Mouse (Mus musculus) lung, embryonic 14.5 days (tissue): ENCODE data around the gene Csrnp3. TPM values are rescaled to one million over a fixed set of nuclear protein-coding genes. Genes with fewer than 3 reads are reported as not detected.

Experiments
- ATAC-seq: fragments of 200-750 bp; cut with Nextera tagmentation; 2 replicates; pipeline ENCODE4 v1.8.0; 2017; ENCODE audit warnings: mild to moderate bottlenecking, moderate TSS enrichment, moderate library complexity; ENCODE audit not compliant: insufficient read depth
- DNase-seq: peaks from one replicate; pipeline ENCODE4 v3.0.0-alpha.2; 2015
- H3K27ac ChIP-seq: fragments of 300-500 bp; sonication (generic); 2 replicates; pipeline ENCODE4 v1.5.1; 2014; ENCODE audit warnings: low read depth, mild to moderate bottlenecking, moderate library complexity
- H3K27me3 ChIP-seq: fragments of 300-500 bp; sonication (generic); 2 replicates; pipeline ENCODE4 v1.6.1; 2014; ENCODE audit warnings: low read length, control low read depth; ENCODE audit not compliant: insufficient read depth
- H3K36me3 ChIP-seq: fragments of 300-500 bp; sonication (generic); 2 replicates; pipeline ENCODE4 v1.6.1; 2014; ENCODE audit warnings: control low read depth; ENCODE audit not compliant: insufficient read depth
- H3K4me1 ChIP-seq: fragments of 300-500 bp; sonication (generic); 2 replicates; pipeline ENCODE4 v1.6.1; 2014; ENCODE audit warnings: antibody characterized with exemption, control low read depth; ENCODE audit not compliant: insufficient read depth
- H3K4me2 ChIP-seq: fragments of 300-500 bp; sonication (generic); 2 replicates; pipeline ENCODE4 v1.6.1; 2014; ENCODE audit warnings: mild to moderate bottlenecking
- H3K4me3 ChIP-seq: fragments of 300-500 bp; sonication (generic); 2 replicates; pipeline ENCODE4 v1.5.1; 2014; ENCODE audit warnings: low read depth, low read length
- H3K9ac ChIP-seq: fragments of 300-500 bp; sonication (generic); 2 replicates; pipeline ENCODE4 v1.6.1; 2014
- H3K9me3 ChIP-seq: fragments of 300-500 bp; sonication (generic); 2 replicates; pipeline ENCODE4 v1.6.1; 2016; ENCODE audit warnings: low read depth, low read length, control low read depth
- CTCF ChIP-seq: IDR thresholded peaks from 2 replicates; pipeline ENCODE4 v1.5.1; 2016; ENCODE audit warnings: antibody characterized with exemption, low read depth
- WGBS: fragments of 180-500 bp; shearing (Covaris S2); extraction: QIAGEN DNeasy Blood & Tissue Kit; methylation state at CpG from one replicate; pipeline ENCODE4 v1.1.7; 2014; 5-methylcytosine and 5-hydroxymethylcytosine counted together
- polyA plus RNA-seq: library from polyadenylated mRNA; unstranded; fragments of >200 nt; fragmentation: Nextera tagmentation; extraction: Ambion mirVana; gene quantifications from 2 replicates; pipeline ENCODE4 v1.2.1, GENCODE M21; 2014

Gene Csrnp3
- polyA plus RNA-seq, 1 experiment from 2014 or later = 0.53 TPM

GRCm38 (mm10) chr2:65909724-65910521 lies 64.4 kb downstream of the Csrnp3 start:
- no peak for TF ChIP-seq CTCF
- DNase-seq (no peak), ATAC-seq (no peak)
- Histone ChIP-seq H3K4me2 (0 out of 2 replicates have a peak overlapping the region, but pooled peaks have one; percentile 3), H3K27me3 (no peaks in the 10 kb centered on the region), H3K27ac (no peak overlapping the region), H3K9ac (no peak overlapping the region), H3K36me3 (no peaks in the 10 kb centered on the region), H3K4me3 (no peak overlapping the region), H3K4me1 (no peaks in the 10 kb centered on the region), H3K9me3 (no peaks in the 10 kb centered on the region)
- 27% methylated on average over 13 of the region's 13 CpGs for WGBS

DNA sequence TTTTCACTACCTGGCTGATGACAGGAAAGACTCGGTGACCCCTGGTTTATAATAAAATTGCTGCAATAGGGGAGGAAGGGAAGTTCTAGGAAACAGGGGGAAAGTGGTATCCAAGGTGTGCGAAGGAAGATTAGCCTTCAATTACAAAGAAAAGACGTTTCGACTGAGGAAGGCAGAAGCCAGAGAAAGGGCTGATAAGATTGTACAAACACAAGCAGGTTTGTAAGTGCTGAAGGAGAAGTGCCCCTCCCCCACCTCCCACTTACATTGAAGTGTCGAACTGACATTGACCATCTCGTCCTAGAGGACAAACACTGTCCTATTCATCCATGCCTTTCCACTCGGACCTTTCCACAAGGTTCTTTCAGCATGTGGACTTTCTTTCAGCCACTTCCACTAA lies 70.4 kb downstream of the Csrnp3 start:
- H3K9ac ChIP-seq = no peak overlapping the region
- 20% methylated on average over 7 of the region's 7 CpGs for WGBS
- DNase-seq (no peak), ATAC-seq (no peak)
- H3K4me2 ChIP-seq = no peak overlapping the region
- H3K36me3 ChIP-seq = no peaks in the 10 kb centered on the region
- no peaks in the 10 kb centered on the region for H3K9me3 ChIP-seq
- H3K27me3 ChIP-seq = no peaks in the 10 kb centered on the region
- no peaks in the 10 kb centered on the region for H3K4me1 ChIP-seq
- no peak overlapping the region for H3K27ac ChIP-seq
- TF ChIP-seq CTCF = no peak
- H3K4me3 ChIP-seq = no peak overlapping the region

- Histone ChIP-seq H3K27me3 (no peaks in the 10 kb centered on the region), H3K4me3 (no peak overlapping the region), H3K4me2 (no peak overlapping the region), H3K36me3 (no peaks in the 10 kb centered on the region), H3K4me1 (no peaks in the 10 kb centered on the region), H3K9ac (no peak overlapping the region), H3K9me3 (no peaks in the 10 kb centered on the region), H3K27ac (no peak overlapping the region)
- ATAC-seq (no peak), DNase-seq (no peak)
- no peak for TF ChIP-seq CTCF
- WGBS = 27% methylated on average over 9 of the region's 9 CpGs
Observed at GRCm38 (mm10) chr2:65920651-65921412, 75.3 kb downstream of the Csrnp3 start.

GRCm38 (mm10) chr2:65925363-65925941 lies 79.9 kb downstream of the Csrnp3 start:
- no peak overlapping the region for H3K4me3 ChIP-seq
- 71% methylated on average over 15 of the region's 15 CpGs for WGBS
- H3K9me3 ChIP-seq = no peaks in the 10 kb centered on the region
- ATAC-seq (no peak), DNase-seq (no peak)
- no peak overlapping the region for H3K27ac ChIP-seq
- no peak overlapping the region for H3K4me2 ChIP-seq
- no peaks in the 10 kb centered on the region for H3K27me3 ChIP-seq
- H3K4me1 ChIP-seq = no peaks in the 10 kb centered on the region
- H3K9ac ChIP-seq = no peak overlapping the region
- no peaks in the 10 kb centered on the region for H3K36me3 ChIP-seq
- TF ChIP-seq CTCF = no peak

DNA sequence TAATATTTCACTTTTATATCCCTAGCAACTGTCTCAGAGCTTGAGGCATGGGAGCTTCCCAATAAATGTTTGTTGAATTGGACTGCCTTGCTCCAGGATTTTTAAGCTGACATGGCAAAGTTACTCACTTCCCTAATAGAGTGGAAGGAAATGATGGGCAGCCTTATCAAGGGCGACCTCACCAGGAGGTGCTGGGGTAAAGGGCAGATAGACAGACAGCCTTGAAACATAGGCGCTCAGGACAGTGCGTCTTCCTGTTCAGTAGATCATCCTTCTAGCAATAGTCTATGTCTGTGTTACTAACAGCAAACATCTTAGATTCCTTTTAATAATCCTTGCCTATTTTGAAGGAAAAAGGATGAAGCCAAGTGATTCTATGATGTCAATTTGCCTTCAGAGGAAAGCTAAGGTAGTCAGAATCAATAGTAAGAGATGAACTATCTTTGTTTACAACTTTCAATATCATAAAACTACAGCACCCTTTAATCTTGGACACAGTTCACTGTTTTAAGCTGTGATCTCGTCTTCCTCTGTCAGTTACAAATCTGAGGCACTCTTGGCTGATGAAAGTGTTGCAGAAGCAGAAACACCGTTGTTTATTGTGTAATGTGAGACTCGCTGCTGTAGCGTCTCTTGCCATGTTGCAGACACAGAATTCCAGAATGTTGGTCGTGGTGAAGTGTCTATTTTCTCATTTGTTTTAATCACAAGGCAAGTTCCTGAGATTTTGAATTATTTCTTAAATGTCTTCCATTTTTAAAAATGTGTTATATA lies 81.6 kb downstream of the Csrnp3 start:
- H3K9ac ChIP-seq = no peak overlapping the region
- no peak for TF ChIP-seq CTCF
- WGBS = 40% methylated on average over 8 of the region's 8 CpGs
- no peak for ATAC-seq
- no peaks in the 10 kb centered on the region for H3K27me3 ChIP-seq
- H3K36me3 ChIP-seq = no peaks in the 10 kb centered on the region
- H3K4me1 ChIP-seq = no peaks in the 10 kb centered on the region
- H3K9me3 ChIP-seq = no peaks in the 10 kb centered on the region
- no peak for DNase-seq
- H3K4me2 ChIP-seq = no peak overlapping the region
- no peak overlapping the region for H3K27ac ChIP-seq
- no peak overlapping the region for H3K4me3 ChIP-seq

GRCm38 (mm10) chr2:65929286-65929685 lies 83.7 kb downstream of the Csrnp3 start:
- H3K9me3 ChIP-seq = no peaks in the 10 kb centered on the region
- H3K27ac ChIP-seq = no peak overlapping the region
- no peak for ATAC-seq
- H3K27me3 ChIP-seq = no peaks in the 10 kb centered on the region
- no peak for DNase-seq
- no peak for TF ChIP-seq CTCF
- no peak overlapping the region for H3K4me3 ChIP-seq
- 79% methylated on average over 3 of the region's 3 CpGs for WGBS
- no peak overlapping the region for H3K9ac ChIP-seq
- no peaks in the 10 kb centered on the region for H3K36me3 ChIP-seq
- H3K4me2 ChIP-seq = no peak overlapping the region
- no peaks in the 10 kb centered on the region for H3K4me1 ChIP-seq

- 58% methylated on average over 11 of the region's 11 CpGs for WGBS
- Histone ChIP-seq H3K27me3 (no peaks in the 10 kb centered on the region), H3K4me1 (no peaks in the 10 kb centered on the region), H3K4me3 (no peak overlapping the region), H3K9ac (no peak overlapping the region), H3K4me2 (no peak overlapping the region), H3K27ac (no peak overlapping the region), H3K36me3 (no peaks in the 10 kb centered on the region), H3K9me3 (no peaks in the 10 kb centered on the region)
- TF ChIP-seq CTCF = no peak
- ATAC-seq = no peak
- no peak for DNase-seq
Observed at GRCm38 (mm10) chr2:65929927-65930326, 84.4 kb downstream of the Csrnp3 start.
